Mouse (Mus musculus): Measurements from ENCODE around the gene Prkca.

Gene Prkca

GRCm38 (mm10) chr11:108260775-108261517, 82.8 kb downstream of the Prkca start:
- no peak for DNase-seq (ENCODE audit: low read depth, low spot score)

GRCm38 (mm10) chr11:108259391-108259790, 84.3 kb downstream of the Prkca start:
- DNase-seq (ENCODE audit: low read depth, low spot score): no peak

- no peak for DNase-seq (ENCODE audit: low read depth, low spot score)
Observed at GRCm38 (mm10) chr11:108258811-108259266, 84.9 kb downstream of the Prkca start.

GRCm38 (mm10) chr11:108257921-108258320, 85.8 kb downstream of the Prkca start:
- DNase-seq (ENCODE audit: low read depth, low spot score): no peak

- no peak for DNase-seq (ENCODE audit: low read depth, low spot score)
Observed at GRCm38 (mm10) chr11:108254681-108255080, 89.0 kb downstream of the Prkca start.

GRCm38 (mm10) chr11:108251924-108252775, 91.6 kb downstream of the Prkca start:
- DNase-seq (ENCODE audit: low read depth, low spot score): no peak

- DNase-seq (ENCODE audit: low read depth, low spot score): no peak
Observed at GRCm38 (mm10) chr11:108250829-108251637, 92.7 kb downstream of the Prkca start.

- no peak for DNase-seq (ENCODE audit: low read depth, low spot score)
Observed at GRCm38 (mm10) chr11:108250146-108250635, 93.5 kb downstream of the Prkca start.

GRCm38 (mm10) chr11:108249487-108249886, 94.2 kb downstream of the Prkca start:
- no peak for DNase-seq (ENCODE audit: low read depth, low spot score)

GRCm38 (mm10) chr11:108249047-108249403, 94.7 kb downstream of the Prkca start:
- DNase-seq (ENCODE audit: low read depth, low spot score): no peak

- DNase-seq (ENCODE audit: low read depth, low spot score): no peak
Observed at GRCm38 (mm10) chr11:108248218-108249046, 95.3 kb downstream of the Prkca start.

GRCm38 (mm10) chr11:108247121-108247863, 96.4 kb downstream of the Prkca start:
- DNase-seq (ENCODE audit: low read depth, low spot score): no peak

- no peak for DNase-seq (ENCODE audit: low read depth, low spot score)
Observed at GRCm38 (mm10) chr11:108246267-108246702, 97.4 kb downstream of the Prkca start.

GRCm38 (mm10) chr11:108244241-108244640, 99.5 kb downstream of the Prkca start:
- no peak for DNase-seq (ENCODE audit: low read depth, low spot score)

- no peak for DNase-seq (ENCODE audit: low read depth, low spot score)
Observed at GRCm38 (mm10) chr11:108243633-108244032, 100.1 kb downstream of the Prkca start.

GRCm38 (mm10) chr11:108240924-108241498, 102.7 kb downstream of the Prkca start:
- DNase-seq (ENCODE audit: low read depth, low spot score): no peak

- no peak for DNase-seq (ENCODE audit: low read depth, low spot score)
Observed at GRCm38 (mm10) chr11:108239173-108239572, 104.6 kb downstream of the Prkca start.

- DNase-seq (ENCODE audit: low read depth, low spot score): no peak
Observed at GRCm38 (mm10) chr11:108236754-108237428, 106.8 kb downstream of the Prkca start.

GRCm38 (mm10) chr11:108236195-108236594, 107.5 kb downstream of the Prkca start:
- DNase-seq (ENCODE audit: low read depth, low spot score): no peak
